Mouse (Mus musculus) embryo, embryonic 11 days (tissue): ENCODE measurements around the gene Olfr644.

ENCODE experiments used
- DNase-seq: peaks from one replicate; pipeline ENCODE4 v3.0.0-alpha.2; 2015

Olfr644 gene

DNA sequence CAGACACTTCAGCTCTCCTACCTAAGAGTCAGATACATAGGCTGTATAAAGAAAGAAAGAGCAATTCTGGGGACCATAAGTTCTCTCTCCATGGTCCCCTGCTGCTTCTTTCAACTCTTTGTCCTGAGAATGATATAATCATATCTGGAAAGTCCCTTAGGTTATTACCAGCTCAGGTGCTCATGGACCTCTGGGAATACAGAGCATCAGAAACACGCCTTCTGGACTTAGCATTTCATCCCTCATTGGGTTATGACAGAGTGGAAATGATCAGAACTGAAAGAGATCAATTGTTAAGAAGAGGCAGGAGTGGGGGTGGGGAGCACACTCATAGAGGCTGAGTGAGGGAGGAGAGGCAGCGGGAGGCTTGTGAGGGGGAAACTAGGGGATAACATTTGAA, at the start of gene Olfr644:
Gene Olfr644 (minus strand): TSS at position 101 of the 400 bp plus-strand sequence.
- DNase-seq, result no peak

DNA sequence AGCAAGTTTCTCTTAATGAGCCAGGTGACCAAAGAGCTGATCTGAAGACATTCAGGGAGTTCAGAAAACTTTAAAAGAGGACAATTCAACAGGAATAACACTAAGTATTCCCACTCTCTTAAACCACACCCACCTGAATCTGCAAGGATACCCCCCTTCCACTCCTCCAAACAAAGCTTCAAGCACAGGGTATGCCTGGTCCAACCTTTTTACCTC, 33.0 kb upstream of the Olfr644 start, which contains the start of gene Olfr646:
Gene Olfr646 (plus strand): TSS at position 117 of the 216 bp plus-strand sequence.
- no peak for DNase-seq

DNA sequence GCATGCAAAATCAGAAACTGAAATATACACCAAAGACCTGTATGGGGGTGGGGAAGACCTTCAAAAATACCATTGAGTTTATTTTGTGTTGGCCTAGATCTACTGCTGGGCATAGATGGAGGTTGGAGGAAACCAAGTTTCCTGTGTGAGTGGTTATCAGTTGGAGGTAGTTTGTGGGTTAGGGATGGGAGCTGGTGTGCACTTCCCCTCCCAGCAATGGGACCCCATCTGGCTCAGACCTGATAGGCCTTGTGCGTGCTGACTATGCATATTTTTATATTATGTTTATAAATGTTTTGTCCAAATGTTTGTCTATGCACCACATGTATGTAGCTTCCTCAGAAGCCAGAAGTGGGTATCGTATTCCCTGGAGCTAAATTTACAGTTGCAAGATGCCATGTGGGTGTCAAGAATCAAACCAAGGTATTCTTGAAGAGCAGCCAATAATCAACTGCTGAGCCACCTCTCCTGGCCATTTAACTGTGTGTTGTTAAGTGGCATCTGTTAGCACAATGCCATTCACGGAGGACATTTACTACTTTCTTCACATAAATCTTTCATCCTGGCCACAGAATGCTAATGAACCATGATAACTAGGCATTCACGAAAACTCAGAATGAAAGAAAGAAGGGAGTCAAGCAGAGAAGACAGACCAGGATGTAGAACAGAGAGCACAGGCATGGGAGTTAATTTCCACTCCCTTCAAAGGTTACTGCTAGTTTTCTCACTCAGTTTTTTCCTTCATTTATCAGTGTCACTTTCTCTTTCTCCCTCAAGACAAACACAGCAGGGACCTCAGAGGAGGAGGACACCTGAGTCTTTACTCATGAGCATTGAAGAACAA, 32.5 kb upstream of the Olfr644 start:
- no peak for DNase-seq

DNA sequence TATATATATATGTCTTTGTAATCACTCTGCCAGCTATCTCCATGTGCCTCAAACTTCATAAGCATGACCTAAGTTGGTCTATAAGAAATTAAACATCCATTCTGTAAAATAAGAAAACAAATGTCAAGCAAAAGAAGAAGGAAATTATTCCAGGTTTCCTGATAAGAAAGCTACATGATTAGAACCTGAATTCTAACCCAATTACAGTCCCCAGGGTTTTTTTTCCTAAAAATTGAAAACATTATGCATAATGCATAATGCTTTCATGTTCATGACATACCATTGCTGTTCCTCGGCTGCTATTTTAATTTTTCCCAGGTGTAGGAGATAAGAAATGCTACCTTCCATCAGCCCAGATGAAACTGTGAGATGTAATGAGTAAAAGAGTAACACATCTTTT, 13.7 kb upstream of the Olfr644 start, which contains the start of gene Olfr645:
Gene Olfr645 (minus strand): TSS at position 101 of the 400 bp plus-strand sequence.
- no peak for DNase-seq

DNA sequence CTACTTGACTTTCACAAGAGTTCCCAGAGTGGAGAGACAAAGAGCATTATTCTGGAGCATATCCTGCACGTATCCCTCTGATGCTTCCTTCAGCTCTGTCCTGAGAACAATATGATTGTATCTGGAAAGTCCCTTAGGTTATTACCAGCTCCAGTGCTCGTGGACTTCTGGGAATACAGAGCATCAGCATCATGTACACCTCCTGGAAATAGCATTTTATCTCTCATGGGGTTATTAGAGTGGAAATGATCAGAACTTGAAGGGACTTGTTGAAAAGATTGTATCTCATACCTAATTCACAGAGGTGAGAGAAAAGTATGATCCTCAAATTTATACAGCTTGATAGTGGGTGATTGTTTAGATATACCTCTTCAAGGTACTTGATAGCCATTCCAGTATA, 10.3 kb downstream of the Olfr644 start, which contains the start of gene 4930516K23Rik:
Gene 4930516K23Rik (minus strand): TSS at position 101 of the 400 bp plus-strand sequence.
- no peak for DNase-seq

DNA sequence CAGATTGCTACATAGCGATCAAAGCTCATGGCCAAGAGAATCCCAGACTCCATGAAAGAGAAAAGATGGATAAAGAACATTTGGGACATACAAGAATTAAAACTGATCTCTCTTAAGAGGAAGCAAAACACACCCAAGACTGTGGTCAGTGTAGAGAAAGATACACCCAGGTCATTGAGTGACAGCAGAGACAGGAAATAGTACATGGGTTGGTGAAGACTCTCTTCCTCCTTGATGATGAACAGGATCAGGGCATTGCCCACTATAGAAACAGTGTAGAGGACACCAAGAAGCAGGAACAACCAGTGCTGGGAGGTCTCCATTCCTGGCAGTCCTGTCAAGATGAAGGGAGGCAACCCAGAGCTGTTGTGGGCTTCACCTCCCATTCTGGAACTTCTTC, 12.5 kb downstream of the Olfr644 start:
- no peak for DNase-seq

DNA sequence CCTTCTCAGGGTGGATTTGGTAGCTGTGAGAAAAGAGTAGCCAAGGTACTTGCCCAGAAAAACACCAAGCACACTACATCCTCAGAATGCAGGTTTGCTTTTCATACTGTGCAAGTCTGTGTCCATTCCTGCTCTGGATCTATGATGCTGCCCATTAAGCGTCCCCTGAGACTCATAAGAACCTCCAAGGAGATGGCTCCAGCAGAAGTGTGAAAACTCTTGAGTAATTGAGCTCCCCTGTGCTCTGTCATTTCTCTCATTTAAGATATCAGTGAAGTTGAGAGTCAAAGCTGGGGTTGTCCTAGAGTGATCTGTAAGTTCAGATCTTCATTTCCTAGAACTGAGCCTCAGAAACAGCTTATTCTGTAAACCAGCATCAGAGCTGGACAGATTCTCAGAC, 19.1 kb downstream of the Olfr644 start, which contains the start of gene Olfr642:
Gene Olfr642 (minus strand): TSS at position 101 of the 400 bp plus-strand sequence.
- no peak for DNase-seq

DNA sequence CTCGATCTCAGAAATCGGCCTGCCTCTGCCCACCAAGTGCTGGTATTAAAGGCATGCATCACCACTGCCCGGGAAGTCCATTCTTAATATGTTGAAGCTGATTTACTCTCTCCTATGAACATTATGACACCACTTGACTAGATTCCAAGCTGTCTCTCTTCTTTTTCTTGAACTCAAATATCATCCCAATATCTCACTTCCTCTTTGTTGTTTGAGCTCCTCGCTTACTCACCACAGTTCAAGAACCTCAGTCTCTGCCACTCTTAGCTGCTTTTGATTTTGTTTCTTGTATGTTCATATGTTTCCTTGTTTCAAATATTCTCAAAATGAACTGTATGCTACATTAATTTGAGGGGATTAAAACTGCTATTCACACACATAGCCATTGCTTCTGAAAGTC, 20.9 kb downstream of the Olfr644 start:
- DNase-seq, result no peak

DNA sequence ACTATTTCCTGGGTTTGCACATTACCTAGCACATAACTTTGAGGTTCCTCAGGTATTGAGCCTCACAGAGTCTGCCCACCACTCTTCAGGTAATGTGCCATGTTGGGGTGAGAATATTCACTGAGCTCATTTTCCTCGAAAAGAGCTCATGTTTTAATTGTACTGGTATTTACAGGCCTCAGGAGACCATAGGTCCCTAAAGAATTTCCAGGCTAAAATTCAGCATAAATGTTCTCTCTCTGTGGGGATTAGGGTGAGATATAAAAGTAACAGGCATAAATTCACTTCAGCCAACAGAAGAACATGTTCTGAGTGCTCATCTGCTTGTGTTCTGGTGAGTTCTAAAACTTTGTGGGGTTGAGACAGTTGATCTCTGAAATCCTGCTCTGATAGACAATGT, 36.5 kb downstream of the Olfr644 start, which contains the start of gene Olfr641:
Gene Olfr641 (plus strand): TSS at position 301 of the 400 bp plus-strand sequence.
- no peak for DNase-seq

DNA sequence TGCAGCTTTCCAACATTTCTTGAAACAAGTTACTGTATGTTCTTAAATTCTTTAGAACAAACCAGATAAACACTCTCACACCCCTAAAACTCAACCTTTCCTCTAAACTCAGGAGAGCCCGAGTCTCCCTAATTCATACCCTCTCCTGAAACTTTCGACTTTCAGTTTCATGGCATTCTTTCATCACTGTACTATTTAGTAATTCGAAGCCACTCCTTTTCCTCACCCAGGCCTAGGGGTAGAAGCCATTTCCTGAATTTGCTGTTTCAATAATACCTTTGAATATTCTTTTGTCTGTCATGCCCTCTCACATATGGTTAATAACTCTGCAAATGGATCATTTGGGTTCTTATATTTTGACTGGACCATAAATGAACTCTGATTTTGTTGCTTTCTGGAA, 44.7 kb downstream of the Olfr644 start:
- DNase-seq, result no peak

DNA sequence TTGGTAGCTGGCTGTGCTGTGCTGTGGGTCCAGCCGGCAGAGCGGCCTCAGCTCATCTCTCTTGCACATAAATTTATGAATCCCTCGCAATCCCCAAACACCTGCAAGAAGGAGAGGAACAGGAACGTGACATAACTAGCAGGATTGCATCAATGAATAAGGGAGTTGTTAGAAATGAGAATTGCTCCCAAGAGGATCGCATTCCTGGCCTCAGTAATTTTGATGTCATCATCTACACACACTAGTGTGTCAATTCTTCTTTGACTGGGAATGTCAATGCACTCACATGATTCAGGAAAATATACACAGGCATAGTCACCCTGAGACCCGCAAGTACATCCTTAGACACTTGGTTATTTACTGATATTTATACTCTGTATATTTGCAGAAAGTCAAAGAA, 46.2 kb downstream of the Olfr644 start, which contains the start of gene Olfr640:
Gene Olfr640 (minus strand): TSS at position 101 of the 400 bp plus-strand sequence.
- DNase-seq, result no peak

DNA sequence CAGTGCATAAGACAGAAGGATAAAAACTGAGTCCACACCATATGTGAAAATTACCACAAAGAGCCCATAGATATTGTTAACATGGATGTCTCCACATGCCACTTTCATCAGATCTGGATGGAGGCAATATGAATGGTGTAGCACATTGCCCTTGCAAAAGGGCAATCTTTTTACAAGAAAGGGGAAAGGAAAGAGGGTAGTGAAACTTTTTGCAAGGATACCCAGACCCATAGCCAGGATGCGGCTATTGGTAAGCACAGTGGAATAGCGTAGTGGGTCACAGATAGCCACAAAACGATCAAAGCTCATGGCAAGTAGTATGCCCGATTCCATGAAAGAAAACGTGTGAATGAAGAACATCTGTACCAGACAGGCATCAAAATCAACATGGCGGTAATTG, 50.0 kb downstream of the Olfr644 start:
- DNase-seq, result no peak

DNA sequence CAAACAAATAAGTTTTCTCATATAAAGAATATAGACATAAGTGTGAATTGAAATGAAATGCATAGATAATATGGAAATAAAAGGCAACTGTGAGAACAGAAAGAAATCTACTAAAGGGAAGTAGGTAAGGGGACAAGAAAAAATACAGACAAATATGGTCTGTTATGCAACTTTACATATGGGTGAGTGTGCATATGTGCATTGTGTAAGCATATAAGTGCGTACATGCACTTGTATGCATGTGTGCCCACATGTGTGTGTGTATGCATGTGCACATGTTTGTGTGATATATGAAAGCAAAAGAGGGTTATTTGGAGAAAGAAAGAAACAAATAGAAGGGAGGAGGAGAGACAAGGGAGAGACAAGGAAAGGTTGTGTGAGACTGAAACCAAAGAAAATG, 52.7 kb downstream of the Olfr644 start:
- no peak for DNase-seq

DNA sequence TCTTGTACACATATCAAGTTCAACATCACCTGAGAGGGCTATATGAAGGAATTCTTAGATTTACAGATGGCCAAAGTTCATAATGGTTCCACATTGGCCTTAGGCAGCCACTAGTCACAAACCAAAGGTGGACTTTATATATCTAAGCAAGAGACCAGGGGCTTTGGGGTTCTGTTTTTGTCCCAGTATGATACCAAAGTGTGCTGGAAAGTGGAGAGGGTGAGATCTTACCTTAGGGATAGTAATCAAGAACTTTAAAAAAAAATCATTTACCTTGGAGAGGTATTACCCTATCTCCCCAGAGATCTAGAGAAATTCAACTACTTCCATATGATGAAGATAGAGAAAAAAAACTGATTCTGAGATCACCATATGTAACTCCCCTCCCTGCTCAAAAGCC, 54.5 kb downstream of the Olfr644 start, which contains the start of gene Olfr639:
Gene Olfr639 (minus strand): TSS at position 101 of the 400 bp plus-strand sequence.
- DNase-seq, result no peak
